Mouse (Mus musculus) G1E (cell line): ENCODE measurements at regions not wholly inside any gene's neighbourhood (a gene's known extent, or its start where the extent isn't known, plus 50 kb on each side); places are given as distances from the start of the nearest gene placed in this dataset.

Experiments used
- CTCF ChIP-seq: IDR thresholded peaks from 2 replicates; pipeline ENCODE4 v1.5.1; 2012; ENCODE audit warnings: low read depth, low read length, inconsistent platforms, mixed read lengths
- GATA1 ChIP-seq: IDR thresholded peaks from 2 replicates; pipeline ENCODE4 v1.6.1; 2012; ENCODE audit warnings: borderline replicate concordance, low read length, inconsistent platforms, mixed read lengths
- GATA2 ChIP-seq: IDR thresholded peaks from 2 replicates; pipeline ENCODE4 v1.6.1; 2012; ENCODE audit warnings: low read depth, low read length, inconsistent platforms, borderline replicate concordance
- TAL1 ChIP-seq: conservative IDR thresholded peaks from 2 replicates; pipeline ENCODE4 v1.6.1; 2012; ENCODE audit warnings: low read depth, low read length, inconsistent platforms, mixed read lengths

GRCm38 (mm10) chr3:133758421-133758820, 213.5 kb upstream of the Tet2 start:
- TF ChIP-seq CTCF (no peak), GATA1 (no peak), TAL1 (no peak), GATA2 (no peak)
